Comparison of ENCODE assay signal across 14 mouse cellular contexts in genomic region chr1:177686982-177687381, GRCm38 (mm10). TPM values are rescaled to one million over a fixed set of nuclear protein-coding genes. Genes with fewer than 3 reads are reported as not detected.
DNase-seq lines count a peak whose midpoint lies in the region; ATAC-seq lines count a peak whose summit lies in the region.
"Had no signal": no experiment of that assay in that cellular context is flagged by ENCODE, and none has a peak within 500 bp of the region (broad histone marks: within the 10 kb centered on the region; RNA-seq: fewer than 3 reads in every experiment).

No protein-coding gene starts in this region.

- intact Hi-C loops in left cerebral cortex, postnatal 14 days (cut with DNase I), result loop anchor here (10.0 kb wide), 1 partner anchor 652 kb away; no protein-coding TSS in a partner anchor

- ATAC-seq in cerebellum, adult (ENCODE audit: insufficient number of reproducible peaks, low FRiP score, low TSS enrichment), result no peak
- ATAC-seq: intestine, embryonic 16.5 days had no signal

- DNase-seq in cerebellum, adult 11 months, result peak; percentile 35
- peak; percentile 44 for DNase-seq in layer of hippocampus, adult 9-11 months
- no peak for DNase-seq in layer of hippocampus, postnatal 14 days (ENCODE audit: low spot score in 2 of 2)
- peak; percentile 50 to 51 for DNase-seq in cerebellum, postnatal 14 days
- DNase-seq in lung, postnatal 25 days (ENCODE audit: low spot score), result peak; percentile 38
- DNase-seq in spleen, postnatal 10 days (ENCODE audit: low spot score in 2 of 2), result no peak
- DNase-seq in left cerebral cortex, postnatal 14 days (ENCODE audit: low spot score in 2 of 2), result no peak
- DNase-seq: gastrocnemius, postnatal 25 days; right cerebral cortex, postnatal 4 days; thymus, postnatal 14 days had no signal

RNA-seq across cellular contexts. Expression of gene 1700016C15Rik, which starts 42.6 kb away (rescaled TPM):
- not detected for total RNA-seq in layer of hippocampus, postnatal 14 days (2021)
- total RNA-seq in left cerebral cortex, postnatal 14 days (2021), result not detected
- total RNA-seq: adrenal gland, adult 18-20 months; liver, adult 2 months had no signal

Comparison
In these comparisons a context has a peak if more than half of its experiments do, and no peak if none do; other contexts are left out.
1. DNase-seq: peak in cerebellum, adult 11 months (single experiment), layer of hippocampus, adult 9-11 months (single experiment), cerebellum, postnatal 14 days (2 of 2) and lung, postnatal 25 days (single experiment); none in layer of hippocampus, postnatal 14 days (0 of 2), spleen, postnatal 10 days (0 of 2) and left cerebral cortex, postnatal 14 days (0 of 2).